Mouse (Mus musculus): Measurements from ENCODE around the gene Gm44511.
"Not testable (repeated sequence)": the region's sequence is repeated elsewhere in the genome, so short reads cannot be mapped to it uniquely, and the experiment has no call there.

DNA sequence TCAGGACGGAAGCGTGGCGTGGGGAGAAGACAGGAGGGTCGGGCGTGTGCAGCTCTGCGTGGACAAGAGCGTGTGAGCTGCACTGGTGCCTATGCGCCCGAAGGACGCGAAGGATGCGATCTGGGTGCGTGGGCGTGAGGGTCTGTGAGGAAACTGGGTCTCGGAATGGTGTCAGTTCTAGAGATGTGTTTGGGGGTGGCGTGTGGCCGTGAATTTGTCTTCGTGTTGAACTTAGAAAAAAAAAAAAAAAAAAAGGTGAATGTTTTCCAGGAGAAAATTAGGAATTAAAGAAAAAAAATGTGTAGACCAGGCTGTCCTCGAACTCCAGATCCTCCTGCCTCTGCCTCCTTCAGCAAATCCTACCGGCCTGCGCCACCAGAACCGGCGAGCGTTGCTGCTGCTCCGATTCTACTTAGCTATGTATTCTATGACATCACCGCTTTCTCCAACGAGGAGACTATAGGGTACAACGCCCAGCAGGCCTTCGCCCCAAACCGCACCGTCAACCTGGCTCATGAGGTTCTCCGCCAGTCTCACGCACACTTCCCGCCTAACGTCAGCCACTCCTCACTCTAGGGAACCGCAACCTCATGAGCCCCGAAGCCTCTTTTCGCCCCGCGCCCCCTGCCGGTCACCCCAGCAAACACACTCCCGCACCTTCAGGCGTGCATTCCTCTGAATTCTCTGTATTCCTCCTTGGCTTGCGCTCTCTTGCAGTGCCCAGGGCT is 65.5 kb downstream of the Gm44511 start:
- not testable (repeated sequence) for TF ChIP-seq TCF12 (IDR thresholded peaks at IDR 0.05; ENCODE audit: insufficient read depth, poor library complexity, severe bottlenecking); MYOD1 (IDR thresholded peaks at IDR 0.05; ENCODE audit: control insufficient read depth in 1 of 3, insufficient read length in 2 of 3, low read depth in 2 of 3); SRF (IDR thresholded peaks at IDR 0.05; ENCODE audit: control insufficient read depth, insufficient read length, low read depth)
